Mouse (Mus musculus) C3H10T1/2 (cell line): ENCODE data around the gene 1700016K19Rik. TPM values are rescaled to one million over a fixed set of nuclear protein-coding genes. Genes with fewer than 3 reads are reported as not detected.

Experiments
- polyA plus RNA-seq, 2 experiments: library from polyadenylated mRNA; unstranded; fragments of >200 nt; fragmentation: generic; extraction: Trizol; gene quantifications; one replicate each; pipeline ENCODE4 v1.2.1; 2012; ENCODE audit warnings: missing spikeins in 2 of 2

1700016K19Rik gene
- not detected for polyA plus RNA-seq

GRCm38 (mm10) chr11:75999440-76000155 lies at the start of gene 1700016K19Rik:
TSS of gene 1700016K19Rik (plus strand) at chr11:75999912.

GRCm38 (mm10) chr11:76027139-76028071 lies 27.7 kb downstream of the 1700016K19Rik start, which contains the start of gene Rflnb:
TSS of gene Rflnb (minus strand) at chr11:76027782.

Other genes starting within 250 kb of the 1700016K19Rik start
- under 1 TPM; under 0.01 to 0.06 TPM for gene Doc2b, start 203.9 kb upstream of the 1700016K19Rik start, polyA plus RNA-seq
- gene Rph3al, start 61.5 kb upstream of the 1700016K19Rik start, polyA plus RNA-seq = under 1 TPM; 0.54 to 0.55 TPM
- gene Rflnb, start 27.9 kb downstream of the 1700016K19Rik start, polyA plus RNA-seq = 1 to 10 TPM; 5.2 to 6.4 TPM
- gene Vps53, start 179.7 kb downstream of the 1700016K19Rik start, polyA plus RNA-seq = 10 to 100 TPM; 24.0 to 44.0 TPM
- 10 to 100 TPM in 1 of 2 experiments, 1 to 10 TPM in 1; 8.1 to 11.1 TPM for gene Fam57a, start 179.8 kb downstream of the 1700016K19Rik start, polyA plus RNA-seq
- gene Dbil5, start 217.7 kb downstream of the 1700016K19Rik start, polyA plus RNA-seq = under 1 TPM; 0.42 to 0.44 TPM
- gene Gemin4, start 217.8 kb downstream of the 1700016K19Rik start, polyA plus RNA-seq = 10 to 100 TPM in 1 of 2 experiments, 1 to 10 TPM in 1; 9.5 to 18.3 TPM
- 10 to 100 TPM in 1 of 2 experiments, 1 to 10 TPM in 1; 9.2 to 17.7 TPM for gene Mrm3, start 243.8 kb downstream of the 1700016K19Rik start, polyA plus RNA-seq
- 10 to 100 TPM; 22.9 to 77.1 TPM for gene Glod4, start 243.8 kb downstream of the 1700016K19Rik start, polyA plus RNA-seq